Mouse (Mus musculus) embryo, embryonic 10 days (tissue): ENCODE data around the gene Fmo5.

Experiments used
- DNase-seq: peaks from one replicate; pipeline ENCODE4 v3.0.0-alpha.2; 2015; ENCODE audit warnings: low spot score

Gene Fmo5

DNA sequence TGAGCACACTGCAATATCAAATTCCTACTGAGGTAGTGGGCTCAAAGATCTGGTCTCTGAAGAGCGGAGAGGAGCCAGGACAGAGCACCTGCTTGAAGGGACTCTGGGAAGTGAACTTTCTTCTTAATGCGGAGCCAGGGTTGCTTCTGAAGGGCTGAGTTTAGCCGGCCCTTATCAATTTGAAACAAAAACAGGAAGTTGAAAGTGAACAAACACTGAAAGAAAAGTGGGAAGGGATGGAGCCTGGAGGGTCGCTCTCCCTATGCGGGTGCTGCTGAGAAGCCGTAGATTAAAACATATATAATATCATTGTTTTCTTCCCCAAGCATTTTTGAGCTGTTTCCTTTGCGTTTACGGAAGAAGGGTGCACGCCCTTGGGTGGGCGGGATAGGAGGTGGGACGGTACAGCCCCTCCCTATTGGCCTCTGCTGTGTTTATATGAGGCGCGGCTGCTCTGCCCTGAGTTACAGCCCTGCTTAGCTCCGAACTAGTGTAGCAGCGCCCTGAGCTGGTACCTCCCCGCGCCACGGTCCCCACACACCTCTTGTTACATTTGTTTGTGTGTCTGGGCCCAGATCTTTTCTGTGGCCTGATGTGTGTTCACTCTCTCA, at the start of gene Fmo5:
Fmo5 (plus strand) TSS at position 414 of the 611 bp plus-strand sequence.
- peak; percentile 65 for DNase-seq

DNA sequence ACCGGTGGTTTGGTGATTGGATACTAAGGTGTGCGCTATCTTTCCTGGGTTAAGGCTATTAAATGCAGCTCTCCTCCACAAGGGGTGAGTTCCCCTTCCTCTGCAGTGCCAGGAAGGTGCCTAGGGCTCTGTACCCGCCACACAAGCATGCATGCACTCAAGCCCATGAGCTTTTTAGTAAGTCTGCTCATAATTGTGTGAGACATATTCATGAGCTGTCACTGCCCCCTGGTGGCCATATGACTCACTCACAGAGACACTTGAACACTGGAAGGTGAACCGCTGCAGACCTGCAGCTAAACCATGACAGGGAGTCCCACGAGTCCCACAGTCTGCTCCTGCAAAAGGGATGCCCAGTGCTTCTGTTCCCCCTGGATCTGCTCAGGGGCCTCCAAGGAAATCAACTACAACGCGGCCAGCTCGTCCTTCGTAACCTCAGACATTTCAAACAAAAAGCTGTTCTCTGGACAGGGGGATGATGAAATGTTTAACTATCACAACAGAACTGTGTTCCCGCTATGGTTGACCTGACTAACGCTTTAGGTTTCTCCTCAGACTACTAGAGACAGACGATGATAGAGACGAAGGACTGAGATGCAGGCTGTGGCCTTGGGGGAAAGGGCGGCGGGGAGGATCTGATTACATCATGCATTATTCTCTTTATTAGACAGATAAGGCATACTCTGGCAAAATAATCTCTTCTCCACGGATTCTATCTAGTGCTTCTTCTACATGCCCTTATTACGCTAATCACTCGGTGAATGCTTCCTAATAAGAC, 43.0 kb upstream of the Fmo5 start:
- peak; percentile 93 for DNase-seq

DNA sequence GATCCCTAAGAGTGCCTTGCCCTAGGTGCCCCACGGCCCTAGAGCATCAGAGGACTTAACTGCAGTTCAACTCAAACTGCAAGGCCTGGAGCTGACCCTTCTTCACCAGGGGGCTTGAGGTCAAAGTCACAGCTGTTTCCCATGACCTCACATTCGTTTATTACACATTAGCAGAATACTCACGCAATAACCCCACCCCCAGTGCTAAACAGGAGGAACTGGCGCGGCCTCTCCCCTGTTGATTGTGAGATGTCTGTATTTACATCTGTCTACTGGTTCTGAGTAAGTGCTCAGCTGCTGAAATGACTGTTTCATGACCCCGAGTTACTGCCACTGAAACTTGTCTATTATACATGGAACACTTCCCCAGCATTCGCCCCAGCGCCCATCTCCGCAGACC, 40.9 kb upstream of the Fmo5 start:
- DNase-seq, result peak; percentile 8

- DNase-seq, result no peak
These were observed 37.9 kb upstream of the Fmo5 start for GRCm38 (mm10) chr3:97590699-97591098.

DNA sequence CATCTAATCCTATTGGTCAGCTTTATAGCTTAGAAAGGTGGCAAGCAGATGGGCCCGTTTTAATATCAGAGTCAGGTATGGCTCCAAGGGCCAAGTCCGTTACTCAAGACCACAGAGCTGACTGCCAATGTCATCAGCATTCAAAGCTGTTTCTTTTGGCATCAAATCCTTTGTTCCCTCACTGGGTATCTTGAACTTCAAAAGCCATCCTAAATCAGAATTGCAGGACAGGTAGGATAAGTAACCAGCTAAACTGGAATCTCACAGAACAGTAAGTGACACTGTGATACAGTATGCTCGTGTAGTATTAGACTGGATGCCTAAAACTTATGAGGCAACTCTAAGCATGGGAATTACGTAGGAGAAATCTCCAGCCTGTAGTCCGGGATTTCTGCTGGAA, 35.5 kb upstream of the Fmo5 start:
- no peak for DNase-seq

GRCm38 (mm10) chr3:97594140-97594539, 34.5 kb upstream of the Fmo5 start:
- DNase-seq, result no peak

DNA sequence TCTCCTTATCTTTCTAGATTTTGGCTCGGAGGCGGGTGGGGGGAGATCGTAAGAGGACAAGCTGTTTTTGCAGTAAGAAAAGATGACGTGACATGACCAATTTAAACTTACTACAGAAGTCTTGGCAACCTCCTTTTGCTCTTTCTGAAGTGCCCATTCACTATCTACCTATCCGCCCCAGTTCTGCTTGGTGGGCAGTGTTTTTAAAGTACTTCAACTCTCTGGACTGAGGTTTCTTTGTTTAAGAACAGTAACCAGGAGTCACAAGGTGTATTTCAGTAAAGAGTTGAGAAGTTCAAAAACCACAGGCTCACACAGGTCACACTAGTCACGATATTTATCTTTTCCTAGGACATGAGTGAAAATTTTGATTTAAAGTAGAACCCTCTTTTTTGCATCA, 33.5 kb upstream of the Fmo5 start:
- DNase-seq, result no peak

DNA sequence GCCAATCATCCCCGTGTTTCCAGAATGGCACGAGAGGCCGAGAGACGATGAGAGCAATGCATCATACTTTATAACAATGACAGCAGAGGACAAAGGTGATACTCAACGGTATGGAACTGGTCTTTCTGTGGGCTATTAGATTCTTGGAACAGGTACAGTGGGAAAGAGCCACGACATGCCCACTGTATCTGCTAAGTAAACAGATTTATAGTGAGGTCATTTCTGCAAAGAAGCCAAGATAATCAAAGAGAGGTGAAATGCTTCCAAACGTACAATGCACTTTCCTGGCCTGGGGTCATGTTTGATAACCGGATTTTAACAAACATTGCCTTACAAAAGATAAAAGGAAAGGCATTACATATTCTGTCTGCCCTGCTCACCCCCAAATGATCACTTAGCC, 31.8 kb upstream of the Fmo5 start:
- DNase-seq, result no peak

DNA sequence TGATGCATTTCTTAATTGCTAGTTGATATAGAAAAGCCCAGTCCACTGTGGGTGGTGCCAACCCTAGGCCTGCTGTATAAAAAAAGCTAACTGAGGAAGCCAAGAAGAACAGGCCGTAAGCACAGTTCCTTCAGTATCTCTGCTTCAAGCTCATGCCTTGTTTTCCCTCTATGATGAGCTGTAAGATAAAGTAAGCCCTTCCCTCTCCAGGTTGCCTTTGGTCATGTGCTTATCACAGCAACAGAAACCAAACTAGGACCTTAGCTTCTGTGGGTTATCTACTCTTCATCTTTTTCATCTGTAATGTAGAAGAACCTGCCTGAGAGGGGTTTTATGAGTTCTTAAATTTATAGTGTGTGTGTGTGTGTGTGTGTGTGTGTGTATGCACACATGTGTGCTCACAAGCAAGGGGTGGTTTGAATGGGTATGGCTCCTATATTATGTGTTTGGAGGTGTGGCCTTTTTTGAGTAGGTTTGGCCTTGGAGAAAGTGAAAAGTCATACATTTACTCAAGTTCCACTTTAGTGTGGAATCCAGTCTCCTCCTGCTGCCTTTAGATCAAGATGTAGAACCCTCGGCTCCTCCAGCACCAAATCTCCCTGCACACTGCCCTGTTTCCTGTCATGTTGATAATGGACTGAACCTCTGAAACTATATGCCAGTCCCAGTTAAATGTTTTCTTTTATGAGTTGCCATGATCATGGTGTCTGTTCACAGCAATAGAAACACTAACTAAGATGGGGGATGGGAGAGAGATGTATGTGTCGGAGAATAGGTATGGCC, 28.4 kb upstream of the Fmo5 start:
- no peak for DNase-seq

DNA sequence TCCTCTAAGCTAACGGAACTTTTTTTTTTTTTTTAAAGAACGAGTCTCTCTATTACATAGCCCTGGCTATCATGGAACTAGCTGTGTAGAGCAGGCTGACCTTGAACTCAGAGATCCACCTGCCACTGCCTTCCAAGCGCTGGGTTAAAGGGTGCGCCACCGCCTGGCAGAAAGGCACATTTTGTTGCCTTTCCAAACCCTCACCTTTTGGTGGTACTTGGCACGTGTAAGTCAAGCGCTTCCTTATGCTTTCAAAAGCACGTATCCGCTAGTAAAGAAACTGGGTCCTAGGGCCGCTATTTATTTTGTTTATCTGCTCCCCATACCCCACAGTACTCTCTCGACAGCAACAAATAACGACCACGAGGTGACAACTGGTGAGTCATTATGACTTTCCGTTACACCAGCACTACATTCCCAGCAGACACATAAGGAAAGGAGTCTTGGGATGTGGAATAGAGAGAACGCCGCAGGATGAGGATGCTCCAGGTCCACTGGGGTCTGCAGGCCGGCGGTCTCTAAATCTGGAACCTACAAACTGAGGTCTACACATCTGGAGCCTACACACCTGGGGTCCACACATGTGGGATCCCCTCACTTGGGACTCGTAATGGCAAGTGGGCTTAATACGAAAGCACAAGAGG, 19.3 kb upstream of the Fmo5 start:
- peak; percentile 70 for DNase-seq

DNA sequence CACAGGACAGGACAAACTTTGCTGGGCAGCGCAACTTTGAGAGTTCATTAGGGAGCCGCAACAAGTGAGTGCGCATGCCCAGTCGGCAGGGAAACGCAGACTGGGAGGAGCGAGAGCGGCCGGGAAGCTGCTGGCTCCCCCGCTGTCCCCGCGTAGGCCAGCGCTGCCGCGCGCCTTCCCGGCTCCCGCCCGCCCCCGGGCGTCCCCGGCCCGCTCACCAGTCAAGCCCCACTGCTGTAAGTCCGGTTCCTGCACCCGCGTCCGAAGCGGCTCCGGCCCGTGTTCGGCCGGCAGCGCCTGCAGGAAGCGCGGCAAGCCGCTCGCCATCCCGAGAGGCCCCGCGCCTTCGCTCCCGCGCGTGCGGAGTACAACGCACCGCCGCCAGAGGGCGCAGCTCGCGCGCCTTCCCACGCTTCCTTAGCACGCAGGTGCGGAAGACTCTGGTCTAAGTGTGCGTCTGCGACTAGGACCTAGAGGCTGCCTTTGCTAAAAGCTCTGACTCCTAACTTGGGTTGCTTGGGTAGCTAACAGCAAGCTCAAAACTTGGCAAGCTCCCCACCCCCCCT, 18.7 kb upstream of the Fmo5 start, which contains the start of gene Chd1l:
Chd1l (minus strand) TSS at position 359 of the 566 bp plus-strand sequence.
- DNase-seq, result peak; percentile 94

GRCm38 (mm10) chr3:97611021-97611420, 17.6 kb upstream of the Fmo5 start:
- no peak for DNase-seq

DNA sequence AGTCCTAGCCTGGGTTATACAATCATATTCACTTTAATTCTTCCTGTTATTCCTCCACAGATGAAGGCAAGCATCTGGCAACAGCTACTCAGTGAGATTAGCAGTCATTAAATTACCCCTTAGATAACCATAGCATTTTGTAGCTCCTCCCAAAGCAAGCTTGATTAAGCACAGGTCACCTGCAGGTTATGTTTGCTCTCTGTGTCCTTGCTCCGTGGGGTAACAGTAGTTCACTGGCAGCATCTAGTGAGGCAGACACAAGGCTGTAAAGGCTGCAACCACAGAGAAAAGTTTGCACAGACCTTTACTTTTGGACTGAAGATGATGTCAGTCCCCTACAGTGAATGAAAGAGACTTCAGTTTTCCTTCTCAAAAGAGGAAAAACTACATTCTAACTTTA, 13.4 kb upstream of the Fmo5 start:
- DNase-seq, result no peak

DNA sequence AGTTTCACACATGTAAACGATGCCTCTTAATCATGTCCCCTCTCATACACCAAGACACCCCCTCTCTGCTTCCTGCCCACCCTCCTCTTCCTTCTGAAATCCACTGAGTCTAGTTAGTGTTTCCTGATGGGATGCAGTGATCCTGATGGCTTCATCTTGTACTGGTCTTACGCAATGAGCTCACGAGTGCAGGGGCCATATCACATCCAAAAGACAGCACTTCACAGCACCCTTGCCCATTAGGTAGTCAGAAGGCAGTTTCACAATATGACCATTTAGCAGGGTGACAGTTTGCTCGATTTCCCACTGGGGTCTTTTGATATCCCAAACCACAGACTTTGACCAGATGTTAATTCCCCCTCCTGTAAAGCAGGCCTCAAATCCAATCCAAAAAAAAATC, 12.7 kb upstream of the Fmo5 start:
- no peak for DNase-seq

DNA sequence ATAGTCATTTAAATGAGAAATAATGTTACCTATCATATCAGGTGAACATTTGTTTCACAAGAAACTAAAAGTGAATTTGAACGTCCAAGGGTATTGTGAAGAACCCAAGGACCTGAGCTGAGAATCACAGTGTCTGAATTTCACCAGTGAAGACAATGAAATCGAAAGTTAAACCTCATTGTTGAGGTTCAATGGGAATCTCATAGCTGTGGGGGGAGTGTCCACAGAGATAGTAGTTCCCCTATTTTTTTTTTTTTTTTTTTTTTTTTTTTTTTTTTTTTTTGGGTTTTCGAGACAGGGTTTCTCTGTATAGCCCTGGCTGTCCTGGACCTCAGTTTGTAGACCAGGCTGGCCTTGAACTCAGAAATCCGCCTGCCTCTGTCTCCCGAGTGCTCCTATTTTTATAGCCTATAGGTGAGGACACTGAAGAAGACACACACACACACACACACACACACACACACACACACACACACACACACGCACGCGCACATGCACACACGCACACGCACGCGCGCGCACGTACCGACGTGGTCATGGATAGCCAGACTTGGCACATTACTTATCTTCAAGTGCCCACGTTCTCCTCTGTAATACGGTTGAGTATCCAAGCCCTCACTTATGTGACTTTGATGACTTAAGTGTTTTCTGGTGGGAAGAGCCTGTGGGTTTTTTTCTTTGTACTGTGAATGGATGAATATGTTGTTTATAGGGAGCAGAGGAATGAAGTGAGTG, 11.3 kb upstream of the Fmo5 start:
- DNase-seq, result no peak

GRCm38 (mm10) chr3:97617899-97618298, 10.7 kb upstream of the Fmo5 start:
- no peak for DNase-seq

- DNase-seq, result no peak
These were observed 7.9 kb upstream of the Fmo5 start for GRCm38 (mm10) chr3:97620657-97621056.

GRCm38 (mm10) chr3:97624611-97625010, 4.0 kb upstream of the Fmo5 start:
- DNase-seq, result no peak

- no peak for DNase-seq
These were observed 711 bp upstream of the Fmo5 start for GRCm38 (mm10) chr3:97627893-97628292.

GRCm38 (mm10) chr3:97629941-97630340, 1.3 kb downstream of the Fmo5 start:
- no peak for DNase-seq

DNA sequence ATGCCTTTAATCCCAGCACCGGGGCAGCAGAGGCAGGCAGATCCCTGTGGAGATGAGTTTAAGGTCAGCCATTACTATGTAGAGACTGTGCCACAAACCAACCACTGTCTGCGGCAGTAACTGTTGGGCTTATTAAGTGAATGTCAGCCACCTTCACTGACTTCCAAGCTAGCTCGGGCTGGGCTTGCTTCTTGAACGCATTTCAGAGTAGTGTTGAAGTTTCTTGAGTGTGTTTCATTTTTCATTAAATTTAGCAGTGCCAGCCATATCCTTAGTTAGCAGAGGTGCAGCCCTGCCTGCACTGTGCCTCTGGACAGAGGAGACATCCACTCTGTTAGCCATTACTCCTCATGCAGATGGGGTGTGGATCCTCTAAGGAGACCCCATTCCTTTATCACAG, 2.1 kb downstream of the Fmo5 start:
- no peak for DNase-seq
